In genomic region chr10:22159131-22159561, GRCm38 (mm10) we compare ENCODE assay signal across 9 mouse cellular contexts. TPM values are rescaled to one million over a fixed set of nuclear protein-coding genes. Genes with fewer than 3 reads are reported as not detected.
DNase-seq lines count a peak whose midpoint lies in the region; ATAC-seq and TF ChIP-seq lines count a peak whose summit lies in the region.
"Had no signal": no experiment of that assay in that cellular context is flagged by ENCODE, and none has a peak within 500 bp of the region (broad histone marks: within the 10 kb centered on the region; RNA-seq: fewer than 3 reads in every experiment).

No protein-coding gene starts in this region.

- H3K27ac ChIP-seq in heart, embryonic 14.5 days (replicated peaks in 1 of 2; ENCODE audit: control insufficient read depth in 1 of 2, insufficient read depth in 1 of 2, low read depth in 2 of 2, low read length in 2 of 2) = no peak overlapping the region
- no peak overlapping the region for H3K27ac ChIP-seq in ES-E14 (ENCODE audit: insufficient read depth, low read depth, low read length, poor library complexity, severe bottlenecking)
- no peak overlapping the region for H3K27ac ChIP-seq in heart, postnatal 0 days (ENCODE audit: low read depth)
- no peak overlapping the region for H3K27ac ChIP-seq in midbrain, embryonic 14.5 days (replicated peaks; ENCODE audit: low read depth, low read length)

- TF ChIP-seq CTCF in heart, postnatal 0 days (IDR thresholded peaks at IDR 0.05; ENCODE audit: low read depth) = no peak

- in situ Hi-C loops in ES-E14 (cut with MboI; ENCODE audit: low sequenced_read_pairs in 2 of 2, unreplicated experiment in 2 of 2) = no loop called here

- H3K36me3 ChIP-seq in heart, embryonic 14.5 days (ENCODE audit: control insufficient read depth, insufficient read depth, low read length) = no peaks in the 10 kb centered on the region
- H3K36me3 ChIP-seq in ES-E14 (ENCODE audit: control insufficient read depth, insufficient read depth, low read length, poor library complexity, severe bottlenecking) = no peaks in the 10 kb centered on the region
- H3K36me3 ChIP-seq in heart, postnatal 0 days (replicated peaks; ENCODE audit: control insufficient read depth, insufficient read depth, low read length) = no peaks in the 10 kb centered on the region
- no peaks in the 10 kb centered on the region for H3K36me3 ChIP-seq in midbrain, embryonic 14.5 days (ENCODE audit: control insufficient read depth, insufficient read depth, low read length)

- no peaks in the 10 kb centered on the region for H3K9me3 ChIP-seq in heart, embryonic 14.5 days (ENCODE audit: control insufficient read depth, low read length)
- no peaks in the 10 kb centered on the region for H3K9me3 ChIP-seq in ES-E14 (ENCODE audit: control insufficient read depth, insufficient read depth, low read depth, low read length)
- H3K9me3 ChIP-seq in heart, postnatal 0 days (replicated peaks; ENCODE audit: control insufficient read depth, low read length) = no peaks in the 10 kb centered on the region
- H3K9me3 ChIP-seq in midbrain, embryonic 14.5 days (ENCODE audit: control insufficient read depth, low read length) = no peaks in the 10 kb centered on the region

- no peak for TF ChIP-seq EP300 in heart, postnatal 0 days (IDR thresholded peaks at IDR 0.05; ENCODE audit: low read depth)

- H3K27me3 ChIP-seq in heart, embryonic 14.5 days (ENCODE audit: control insufficient read depth, insufficient read depth, low read length) = peaks cover 58% of the 10 kb centered on the region
- peaks cover 69% of the 10 kb centered on the region for H3K27me3 ChIP-seq in heart, postnatal 0 days (ENCODE audit: control insufficient read depth, insufficient read depth, low read length)
- H3K27me3 ChIP-seq in midbrain, embryonic 14.5 days (ENCODE audit: control insufficient read depth, insufficient read depth, low read length) = peaks cover 45% of the 10 kb centered on the region

- H3K9ac ChIP-seq in heart, embryonic 14.5 days (ENCODE audit: low read length) = no peak overlapping the region
- H3K9ac ChIP-seq in ES-E14 (ENCODE audit: insufficient read depth, low read depth, low read length, poor library complexity, severe bottlenecking) = no peak overlapping the region; the same call in 1 of the 2 replicates
- H3K9ac ChIP-seq in heart, postnatal 0 days (replicated peaks; ENCODE audit: low read depth, low read length) = no peak overlapping the region
- H3K9ac ChIP-seq in midbrain, embryonic 14.5 days (replicated peaks; ENCODE audit: low read length) = no peak overlapping the region

- H3K4me1 ChIP-seq in heart, embryonic 14.5 days (ENCODE audit: control insufficient read depth in 2 of 2, insufficient read depth in 2 of 2, low read length in 2 of 2) = peaks cover 0 to 6% of the 10 kb centered on the region in 2 experiments; a peak in 2 of 4 replicates
- H3K4me1 ChIP-seq in ES-E14 (ENCODE audit: control insufficient read depth in 2 of 2, insufficient read depth in 2 of 2, low read length in 2 of 2, poor library complexity in 1 of 2) = peaks cover 0 to 5% of the 10 kb centered on the region in 2 experiments; a peak in 2 of 4 replicates
- 0 out of 2 replicates have a peak, but pooled peaks cover 5% of the 10 kb centered on the region for H3K4me1 ChIP-seq in heart, postnatal 0 days (ENCODE audit: control insufficient read depth, insufficient read depth)
- peaks cover 6% of the 10 kb centered on the region for H3K4me1 ChIP-seq in midbrain, embryonic 14.5 days (ENCODE audit: control insufficient read depth, insufficient read depth, low read length)

- H3K4me2 ChIP-seq in heart, embryonic 14.5 days (ENCODE audit: low read length) = peak overlapping the region; percentile 68
- H3K4me2 ChIP-seq in heart, postnatal 0 days (ENCODE audit: low read depth, low read length) = peak overlapping the region; percentile 57; the same call in 1 of the 2 replicates
- H3K4me2 ChIP-seq in midbrain, embryonic 14.5 days (ENCODE audit: low read length) = peak overlapping the region; percentile 51; the same call in 1 of the 2 replicates

- WGBS in heart, embryonic 14.5 days = under 1% methylated on average over 24 of the region's 24 CpGs
- WGBS in heart, postnatal 0 days = under 1% methylated on average over 24 of the region's 24 CpGs
- WGBS in midbrain, embryonic 14.5 days = under 1% methylated on average over 24 of the region's 24 CpGs

- DNase-seq in heart, adult 9 months (ENCODE audit: low spot score in 2 of 2) = no peak
- no peak for DNase-seq in ES-E14 (ENCODE audit: low read depth, low spot score)
- no peak for DNase-seq in heart, postnatal 0 days (ENCODE audit: low spot score)
- DNase-seq in midbrain, embryonic 14.5 days = peak; percentile 16
- no peak for DNase-seq in spleen, postnatal 10 days (ENCODE audit: low spot score in 2 of 2)
- no peak for DNase-seq in kidney, postnatal 25 days
- DNase-seq: thymus, postnatal 14 days had no signal

- no peak for ATAC-seq in heart, embryonic 14.5 days (ENCODE audit: insufficient number of reproducible peaks, insufficient read depth, low FRiP score, low read depth)
- no peak for ATAC-seq in heart, postnatal 0 days (ENCODE audit: insufficient read depth, low read depth)
- ATAC-seq in midbrain, embryonic 14.5 days (ENCODE audit: low FRiP score, low TSS enrichment) = no peak
- no peak for ATAC-seq in monocyte, adult 5-6 weeks (replicated peaks; ENCODE audit: insufficient number of reproducible peaks, low FRiP score, low TSS enrichment, poor library complexity, severe bottlenecking)

- H3K4me3 ChIP-seq in heart, embryonic 14.5 days (ENCODE audit: control insufficient read depth in 1 of 2, insufficient read depth in 1 of 2, low read depth in 1 of 2, low read length in 2 of 2) = peak overlapping the region; percentile 17 to 45
- H3K4me3 ChIP-seq in ES-E14 (ENCODE audit: insufficient read depth in 1 of 2, low read depth in 1 of 2, low read length in 2 of 2, poor library complexity in 1 of 2, severe bottlenecking in 1 of 2) = peak overlapping the region; percentile 52 to 66
- peak overlapping the region; percentile 46 for H3K4me3 ChIP-seq in heart, postnatal 0 days (ENCODE audit: low read depth, low read length)
- H3K4me3 ChIP-seq in midbrain, embryonic 14.5 days (replicated peaks; ENCODE audit: low read depth, low read length) = no peak overlapping the region

TF ChIP-seq in ES-E14, 5 proteins besides CTCF, POLR2A, EP300 and RAD21:
- no peak for TF ChIP-seq ZNF384 (IDR thresholded peaks at IDR 0.05; ENCODE audit: low read depth, low read length)
- TF ChIP-seq HCFC1 (IDR thresholded peaks at IDR 0.05; ENCODE audit: borderline replicate concordance, insufficient read depth, low read length) = no peak
- no peak for TF ChIP-seq ZC3H11A (IDR thresholded peaks at IDR 0.05; ENCODE audit: borderline replicate concordance, low read depth, low read length)
- TF ChIP-seq CHD2 (IDR thresholded peaks at IDR 0.05; ENCODE audit: low read depth, low read length) = no peak
- no peak for TF ChIP-seq MAFK (IDR thresholded peaks at IDR 0.05; ENCODE audit: insufficient read depth, low read depth, low read length)

RNA-seq across cellular contexts. Expression of gene H60b, which starts 0.8 kb away (rescaled TPM):
- polyA plus RNA-seq in heart, embryonic 14.5 days (2014; fragmentation: Nextera tagmentation; extraction: Ambion mirVana) = 0.19 and 0.75 TPM in 2 replicates
- total RNA-seq in ES-E14 (2012; rRNA removed) = 1.3 and 4.4 TPM in 2 replicates
- not detected in 2 replicates for total RNA-seq in heart, postnatal 0 days (2014; rRNA removed; ENCODE audit: low replicate concordance)
- 0.36 and 0.37 TPM in 2 replicates for polyA plus RNA-seq in heart, postnatal 0 days (2015; fragmentation: Nextera tagmentation; extraction: Ambion mirVana)
- polyA plus RNA-seq in midbrain, embryonic 14.5 days (2014; fragmentation: Nextera tagmentation; extraction: Ambion mirVana) = 0.40 and 0.76 TPM in 2 replicates
- total RNA-seq in monocyte, adult 5-6 weeks (2017) = not detected in 3 replicates

RNA-seq across cellular contexts. Expression of gene Raet1e, which starts 0.8 kb away (rescaled TPM):
- 1.6 and 2.7 TPM in 2 replicates for polyA plus RNA-seq in heart, embryonic 14.5 days (2014; fragmentation: Nextera tagmentation; extraction: Ambion mirVana)
- 13.9 and 25.2 TPM in 2 replicates for total RNA-seq in ES-E14 (2012; rRNA removed)
- total RNA-seq in heart, postnatal 0 days (2014; rRNA removed; ENCODE audit: low replicate concordance) = 1.3 TPM in 1 of 2 replicates, not detected in the other
- polyA plus RNA-seq in heart, postnatal 0 days (2015; fragmentation: Nextera tagmentation; extraction: Ambion mirVana) = 0.85 and 1.1 TPM in 2 replicates
- polyA plus RNA-seq in midbrain, embryonic 14.5 days (2014; fragmentation: Nextera tagmentation; extraction: Ambion mirVana) = 0.31 and 1.3 TPM in 2 replicates
- total RNA-seq in monocyte, adult 5-6 weeks (2017) = 2.5 TPM in 1 of 3 replicates, not detected in the others

RNA-seq across cellular contexts. Expression of gene E030030I06Rik, which starts 10.1 kb away (rescaled TPM):
- polyA plus RNA-seq in heart, embryonic 14.5 days (2014; fragmentation: Nextera tagmentation; extraction: Ambion mirVana) = 12.9 and 20.7 TPM in 2 replicates
- not detected in 2 replicates for total RNA-seq in ES-E14 (2012; rRNA removed)
- 1.8 and 4.2 TPM in 2 replicates for total RNA-seq in heart, postnatal 0 days (2014; rRNA removed; ENCODE audit: low replicate concordance)
- 3.2 and 4.9 TPM in 2 replicates for polyA plus RNA-seq in heart, postnatal 0 days (2015; fragmentation: Nextera tagmentation; extraction: Ambion mirVana)
- polyA plus RNA-seq in midbrain, embryonic 14.5 days (2014; fragmentation: Nextera tagmentation; extraction: Ambion mirVana) = 1.8 and 3.6 TPM in 2 replicates
- total RNA-seq in monocyte, adult 5-6 weeks (2017) = 11.7 to 25.5 TPM (median 23.4 TPM) in 3 replicates
